Mouse (Mus musculus) spleen, postnatal 0 days (tissue): ENCODE measurements around the gene Lsg1. TPM values are rescaled to one million over a fixed set of nuclear protein-coding genes. Genes with fewer than 3 reads are reported as not detected.

ENCODE experiments used
- polyA plus RNA-seq: library from polyadenylated mRNA; unstranded; fragments of >200 nt; fragmentation: Nextera tagmentation; extraction: Ambion mirVana; gene quantifications from 2 replicates; pipeline ENCODE4 v1.2.1, GENCODE M21; 2015

Gene Lsg1
- polyA plus RNA-seq = 42.3 and 44.6 TPM in 2 replicates

DNA sequence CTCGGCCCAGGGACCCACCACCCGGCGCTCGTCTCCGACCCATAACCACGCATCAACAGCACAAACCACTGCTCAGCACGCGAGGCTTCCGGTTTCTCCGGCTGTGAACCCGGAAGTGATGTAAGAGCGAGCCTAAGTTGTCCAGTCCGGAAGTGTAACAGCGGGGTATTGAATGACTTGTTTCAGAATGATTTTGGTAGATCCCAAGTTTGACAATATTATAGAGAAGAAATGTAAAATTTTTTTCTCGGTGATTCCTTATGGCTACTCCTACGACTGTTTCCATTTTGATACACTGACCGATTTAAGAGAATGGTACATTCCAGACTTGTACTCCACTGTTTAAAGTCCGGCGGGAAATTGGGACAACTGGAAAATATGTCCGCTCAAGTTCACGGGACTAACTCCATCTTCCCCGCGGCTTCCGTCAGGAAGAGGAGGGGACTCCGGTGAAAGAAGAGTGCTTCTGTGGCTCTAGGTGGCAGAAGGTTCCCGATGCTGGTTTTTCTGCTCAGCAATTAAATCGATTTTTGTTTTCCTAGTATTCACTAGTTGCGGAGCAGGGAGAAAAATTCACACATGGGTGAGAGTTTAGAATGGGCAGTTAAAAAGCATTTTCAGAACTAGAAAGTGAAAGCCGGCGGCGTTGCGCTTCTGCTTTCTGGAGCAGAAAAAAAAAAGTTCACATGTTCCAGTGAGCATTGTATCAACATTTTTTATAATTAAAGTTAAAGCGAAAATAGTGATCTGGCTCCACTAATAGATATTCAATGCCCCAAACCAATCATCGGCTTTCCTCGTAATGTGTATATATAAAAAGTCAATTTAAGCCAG, at the start of gene Lsg1:
Gene Lsg1, minus strand, starts transcription at position 99 of the 834 bp plus-strand sequence.

DNA sequence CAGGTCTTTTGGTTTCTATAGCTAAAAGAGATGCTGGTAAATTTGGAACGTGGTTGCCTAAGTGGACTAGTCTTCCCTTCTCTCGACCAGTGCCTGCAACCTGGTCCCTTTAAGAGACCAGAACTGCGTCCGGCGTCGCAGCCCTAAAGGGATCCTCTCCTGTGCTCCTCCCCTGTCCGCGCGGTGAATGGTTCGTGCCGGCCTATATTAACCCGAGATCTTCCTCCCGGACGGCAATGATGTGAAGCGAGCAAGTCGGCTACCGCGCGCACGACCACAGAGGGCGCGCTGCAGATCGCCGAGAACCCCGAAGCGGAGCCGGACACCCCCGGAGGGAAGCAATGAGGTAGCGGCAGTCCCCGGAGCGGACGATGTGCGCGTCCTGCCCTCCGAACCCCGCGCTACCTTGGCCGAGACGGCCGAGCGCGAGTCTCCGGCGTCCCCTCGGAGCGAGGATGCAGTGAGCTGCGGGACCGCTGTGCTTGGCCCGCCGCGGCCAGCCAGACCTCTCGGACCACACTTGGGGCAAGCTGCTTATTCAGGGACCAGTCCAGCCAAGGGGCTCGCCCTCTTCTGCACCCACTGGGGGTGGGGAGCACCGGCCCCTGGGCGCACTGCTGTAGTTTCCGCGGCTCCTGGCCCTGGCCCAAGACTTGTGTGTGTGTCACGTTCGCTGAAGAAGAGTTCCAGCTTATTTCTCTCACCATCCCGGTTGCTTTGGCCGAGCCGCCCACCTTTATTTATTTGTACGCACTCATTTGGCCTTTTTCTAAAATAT, 12.3 kb upstream of the Lsg1 start, which contains the start of gene Fam43a:
Gene Fam43a, plus strand, starts transcription at position 233 of the 778 bp plus-strand sequence.

DNA sequence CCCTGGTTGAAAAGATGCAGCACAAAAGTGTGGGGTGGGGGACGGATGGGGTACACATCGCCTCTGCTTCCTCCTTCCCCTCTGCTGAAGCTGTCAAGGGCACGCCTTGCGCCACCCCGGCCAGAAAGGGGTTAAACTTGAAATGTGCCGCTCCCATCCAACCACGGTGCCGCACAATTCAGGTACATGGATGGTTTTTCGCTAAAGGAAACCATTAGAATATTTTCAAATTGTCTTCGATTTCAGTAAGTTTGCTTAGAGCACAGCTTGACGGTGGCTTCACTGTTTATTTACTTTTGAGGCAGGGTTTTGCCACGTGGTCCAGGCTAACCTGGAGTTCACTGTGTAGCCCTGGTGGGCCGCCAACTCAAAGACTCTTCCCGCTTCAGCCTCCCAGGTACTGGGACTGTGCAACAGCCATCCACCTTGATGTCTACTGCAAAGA, 36.6 kb downstream of the Lsg1 start, which contains the start of gene Tmem44:
Gene Tmem44, minus strand, starts transcription at position 95 of the 445 bp plus-strand sequence.

Other genes with a start within 250 kb of the Lsg1 start
- gene Atp13a3, start 181.6 kb downstream of the Lsg1 start, polyA plus RNA-seq = 13.9 and 15.7 TPM in 2 replicates
- 3.7 and 5.7 TPM in 2 replicates for gene Tmem44, start 36.8 kb downstream of the Lsg1 start, polyA plus RNA-seq
- 12.4 and 16.7 TPM in 2 replicates for gene Fam43a, start 12.1 kb upstream of the Lsg1 start, polyA plus RNA-seq